Mouse (Mus musculus): ENCODE measurements at regions not wholly inside any gene's neighbourhood (a gene's known extent, or its start where the extent isn't known, plus 50 kb on each side); places are given as distances from the start of the nearest gene placed in this dataset.

GRCm38 (mm10) chr14:9338220-9338619, 672.2 kb upstream of the 4930452B06Rik start:
- no peak overlapping the region for H3K4me2 ChIP-seq (ENCODE audit: low read length)
- no peak for ATAC-seq
- H3K9me3 ChIP-seq (ENCODE audit: control insufficient read depth, low read length), result no peaks in the 10 kb centered on the region
- H3K27me3 ChIP-seq (replicated peaks; ENCODE audit: control insufficient read depth, insufficient read depth, low read length), result no peaks in the 10 kb centered on the region
- no peaks in the 10 kb centered on the region for H3K4me1 ChIP-seq (ENCODE audit: control insufficient read depth, insufficient read depth, low read depth, low read length)
- H3K36me3 ChIP-seq (ENCODE audit: control insufficient read depth, insufficient read depth, low read length), result no peaks in the 10 kb centered on the region
- no peak overlapping the region for H3K9ac ChIP-seq (ENCODE audit: low read depth, low read length)
- WGBS, result 83% methylated on average over 3 of the region's 3 CpGs
- H3K4me3 ChIP-seq (ENCODE audit: low read length), result no peak overlapping the region
- H3K27ac ChIP-seq (ENCODE audit: low read depth, low read length), result no peak overlapping the region

- H3K27me3 ChIP-seq (replicated peaks; ENCODE audit: control insufficient read depth, insufficient read depth, low read length), result no peaks in the 10 kb centered on the region
- H3K27ac ChIP-seq (ENCODE audit: low read depth, low read length), result no peak overlapping the region
- H3K4me1 ChIP-seq (ENCODE audit: control insufficient read depth, insufficient read depth, low read depth, low read length), result no peaks in the 10 kb centered on the region
- WGBS, result 31% methylated on average over 3 of the region's 3 CpGs
- H3K36me3 ChIP-seq (ENCODE audit: control insufficient read depth, insufficient read depth, low read length), result no peaks in the 10 kb centered on the region
- no peaks in the 10 kb centered on the region for H3K9me3 ChIP-seq (ENCODE audit: control insufficient read depth, low read length)
- H3K4me2 ChIP-seq (ENCODE audit: low read length), result no peak overlapping the region
- H3K4me3 ChIP-seq (ENCODE audit: low read length), result no peak overlapping the region
- H3K9ac ChIP-seq (ENCODE audit: low read depth, low read length), result no peak overlapping the region
- peak; percentile 82 for ATAC-seq
Measured at GRCm38 (mm10) chr14:9337107-9337506, 671.1 kb upstream of the 4930452B06Rik start.

GRCm38 (mm10) chr14:9331593-9331992, 665.6 kb upstream of the 4930452B06Rik start:
- no peak overlapping the region for H3K27ac ChIP-seq (ENCODE audit: low read depth, low read length)
- H3K27me3 ChIP-seq (replicated peaks; ENCODE audit: control insufficient read depth, insufficient read depth, low read length), result no peaks in the 10 kb centered on the region
- no peaks in the 10 kb centered on the region for H3K36me3 ChIP-seq (ENCODE audit: control insufficient read depth, insufficient read depth, low read length)
- WGBS, result 36% methylated on average over 3 of the region's 3 CpGs
- no peak for ATAC-seq
- H3K4me3 ChIP-seq (ENCODE audit: low read length), result no peak overlapping the region
- H3K9ac ChIP-seq (ENCODE audit: low read depth, low read length), result no peak overlapping the region
- no peak overlapping the region for H3K4me2 ChIP-seq (ENCODE audit: low read length)
- H3K4me1 ChIP-seq (ENCODE audit: control insufficient read depth, insufficient read depth, low read depth, low read length), result no peaks in the 10 kb centered on the region
- H3K9me3 ChIP-seq (ENCODE audit: control insufficient read depth, low read length), result no peaks in the 10 kb centered on the region

GRCm38 (mm10) chr14:9330767-9331166, 664.7 kb upstream of the 4930452B06Rik start:
- Histone ChIP-seq H3K27ac (ENCODE audit: low read depth, low read length) (no peak overlapping the region), H3K36me3 (ENCODE audit: control insufficient read depth, insufficient read depth, low read length) (no peaks in the 10 kb centered on the region), H3K4me2 (ENCODE audit: low read length) (no peak overlapping the region), H3K9ac (ENCODE audit: low read depth, low read length) (no peak overlapping the region), H3K4me1 (ENCODE audit: control insufficient read depth, insufficient read depth, low read depth, low read length) (no peaks in the 10 kb centered on the region), H3K9me3 (ENCODE audit: control insufficient read depth, low read length) (no peaks in the 10 kb centered on the region), H3K4me3 (ENCODE audit: low read length) (no peak overlapping the region), H3K27me3 (replicated peaks; ENCODE audit: control insufficient read depth, insufficient read depth, low read length) (no peaks in the 10 kb centered on the region)
- ATAC-seq, result no peak

- peak; percentile 81 for ATAC-seq
Measured at GRCm38 (mm10) chr14:9329839-9330485, 663.9 kb upstream of the 4930452B06Rik start.

GRCm38 (mm10) chr14:9327344-9327743, 661.3 kb upstream of the 4930452B06Rik start:
- no peak overlapping the region for H3K4me3 ChIP-seq (ENCODE audit: low read length)
- H3K9ac ChIP-seq (ENCODE audit: low read depth, low read length), result no peak overlapping the region
- no peaks in the 10 kb centered on the region for H3K9me3 ChIP-seq (ENCODE audit: control insufficient read depth, low read length)
- 79% methylated on average over 1 of the region's 1 CpGs for WGBS
- H3K4me1 ChIP-seq (ENCODE audit: control insufficient read depth, insufficient read depth, low read depth, low read length), result no peaks in the 10 kb centered on the region
- H3K27me3 ChIP-seq (replicated peaks; ENCODE audit: control insufficient read depth, insufficient read depth, low read length), result no peaks in the 10 kb centered on the region
- no peak overlapping the region for H3K4me2 ChIP-seq (ENCODE audit: low read length)
- no peaks in the 10 kb centered on the region for H3K36me3 ChIP-seq (ENCODE audit: control insufficient read depth, insufficient read depth, low read length)
- no peak for ATAC-seq
- H3K27ac ChIP-seq (ENCODE audit: low read depth, low read length), result no peak overlapping the region

More at GRCm38 (mm10) chr14:9329839-9330485, 663.9 kb upstream of the 4930452B06Rik start:
- no peak overlapping the region for H3K4me2 ChIP-seq (ENCODE audit: low read length)
- no peak overlapping the region for H3K9ac ChIP-seq (ENCODE audit: low read depth, low read length)
- H3K4me3 ChIP-seq (ENCODE audit: low read length), result no peak overlapping the region
- no peaks in the 10 kb centered on the region for H3K9me3 ChIP-seq (ENCODE audit: control insufficient read depth, low read length)
- WGBS, result 51% methylated on average over 12 of the region's 12 CpGs
- H3K27me3 ChIP-seq (replicated peaks; ENCODE audit: control insufficient read depth, insufficient read depth, low read length), result no peaks in the 10 kb centered on the region
- no peak overlapping the region for H3K27ac ChIP-seq (ENCODE audit: low read depth, low read length)
- no peaks in the 10 kb centered on the region for H3K4me1 ChIP-seq (ENCODE audit: control insufficient read depth, insufficient read depth, low read depth, low read length)
- H3K36me3 ChIP-seq (ENCODE audit: control insufficient read depth, insufficient read depth, low read length), result no peaks in the 10 kb centered on the region

GRCm38 (mm10) chr14:9319842-9320241, 653.8 kb upstream of the 4930452B06Rik start:
- 85% methylated on average over 4 of the region's 4 CpGs for WGBS
- Histone ChIP-seq H3K27me3 (replicated peaks; ENCODE audit: control insufficient read depth, insufficient read depth, low read length) (no peaks in the 10 kb centered on the region), H3K9ac (ENCODE audit: low read depth, low read length) (no peak overlapping the region), H3K27ac (ENCODE audit: low read depth, low read length) (no peak overlapping the region), H3K4me1 (ENCODE audit: control insufficient read depth, insufficient read depth, low read depth, low read length) (no peaks in the 10 kb centered on the region), H3K36me3 (ENCODE audit: control insufficient read depth, insufficient read depth, low read length) (no peaks in the 10 kb centered on the region), H3K4me3 (ENCODE audit: low read length) (no peak overlapping the region), H3K9me3 (ENCODE audit: control insufficient read depth, low read length) (no peaks in the 10 kb centered on the region), H3K4me2 (ENCODE audit: low read length) (no peak overlapping the region)
- no peak for ATAC-seq

GRCm38 (mm10) chr14:9318796-9319465, 652.9 kb upstream of the 4930452B06Rik start:
- no peak overlapping the region for H3K27ac ChIP-seq (ENCODE audit: low read depth, low read length)
- H3K36me3 ChIP-seq (ENCODE audit: control insufficient read depth, insufficient read depth, low read length), result no peaks in the 10 kb centered on the region
- no peaks in the 10 kb centered on the region for H3K9me3 ChIP-seq (ENCODE audit: control insufficient read depth, low read length)
- H3K27me3 ChIP-seq (replicated peaks; ENCODE audit: control insufficient read depth, insufficient read depth, low read length), result no peaks in the 10 kb centered on the region
- no peak for ATAC-seq
- 92% methylated on average over 2 of the region's 2 CpGs for WGBS
- no peak overlapping the region for H3K9ac ChIP-seq (ENCODE audit: low read depth, low read length)
- no peak overlapping the region for H3K4me2 ChIP-seq (ENCODE audit: low read length)
- H3K4me1 ChIP-seq (ENCODE audit: control insufficient read depth, insufficient read depth, low read depth, low read length), result no peaks in the 10 kb centered on the region
- H3K4me3 ChIP-seq (ENCODE audit: low read length), result no peak overlapping the region

- Histone ChIP-seq H3K9me3 (ENCODE audit: control insufficient read depth, low read length) (no peaks in the 10 kb centered on the region), H3K4me2 (ENCODE audit: low read length) (no peak overlapping the region), H3K4me1 (ENCODE audit: control insufficient read depth, insufficient read depth, low read depth, low read length) (no peaks in the 10 kb centered on the region), H3K4me3 (ENCODE audit: low read length) (no peak overlapping the region), H3K36me3 (ENCODE audit: control insufficient read depth, insufficient read depth, low read length) (no peaks in the 10 kb centered on the region), H3K9ac (ENCODE audit: low read depth, low read length) (no peak overlapping the region), H3K27ac (ENCODE audit: low read depth, low read length) (no peak overlapping the region), H3K27me3 (replicated peaks; ENCODE audit: control insufficient read depth, insufficient read depth, low read length) (no peaks in the 10 kb centered on the region)
- 67% methylated on average over 3 of the region's 3 CpGs for WGBS
- no peak for ATAC-seq
Measured at GRCm38 (mm10) chr14:9315224-9315623, 649.2 kb upstream of the 4930452B06Rik start.

Measured in hindbrain, embryonic 16.5 days (tissue).